Mouse (Mus musculus): Measurements from ENCODE around the gene Trmt44. TPM values are rescaled to one million over a fixed set of nuclear protein-coding genes. Genes with fewer than 3 reads are reported as not detected.

Gene Trmt44
- total and polyA plus RNA-seq, 3 experiments: 6.5 to 7.9 (median 7.5) TPM

GRCm38 (mm10) chr5:35611170-35611569 is 36.3 kb upstream of the Trmt44 start:
- TF ChIP-seq USF1 (IDR thresholded peaks at IDR 0.05; ENCODE audit: low read depth, low read length) (no peak), KAT2A (IDR thresholded peaks at IDR 0.05; ENCODE audit: insufficient replicate concordance, low read length) (no peak), MYC (IDR thresholded peaks at IDR 0.05; ENCODE audit: low read depth, low read length) (no peak), MAZ (IDR thresholded peaks at IDR 0.05; ENCODE audit: low read depth, low read length) (no peak), CHD1 (IDR thresholded peaks at IDR 0.05; ENCODE audit: low read depth, low read length) (no peak), ZMIZ1 (IDR thresholded peaks at IDR 0.05; ENCODE audit: low read depth, low read length) (no peak), TCF12 (IDR thresholded peaks at IDR 0.05; ENCODE audit: low read depth, low read length) (no peak), CTCF (conservative IDR thresholded peaks at IDR 0.05 in 1 of 2, IDR thresholded peaks at IDR 0.05 in 1 of 2; ENCODE audit: low read depth in 2 of 2, low read length in 2 of 2) (no peak), MAFK (IDR thresholded peaks at IDR 0.05; ENCODE audit: insufficient replicate concordance, low read length) (no peak), BHLHE40 (IDR thresholded peaks at IDR 0.05; ENCODE audit: low read depth, low read length) (no peak), PAX5 (IDR thresholded peaks at IDR 0.05; ENCODE audit: low read length) (no peak), GABPA (IDR thresholded peaks at IDR 0.05; ENCODE audit: insufficient replicate concordance, low read depth, low read length) (no peak), MEF2A (IDR thresholded peaks at IDR 0.05; ENCODE audit: borderline replicate concordance, low read depth, low read length) (no peak), USF2 (conservative IDR thresholded peaks at IDR 0.05; ENCODE audit: low read depth, low read length) (no peak), POLR2AphosphoS2 (IDR thresholded peaks at IDR 0.05; ENCODE audit: low read depth, low read length) (no peak), JUND (conservative IDR thresholded peaks at IDR 0.05; ENCODE audit: low read depth, low read length) (no peak), NELFE (IDR thresholded peaks at IDR 0.05; ENCODE audit: low read depth, low read length) (no peak), JUN (IDR thresholded peaks at IDR 0.05; ENCODE audit: insufficient read depth, low read depth, low read length) (no peak), RCOR1 (conservative IDR thresholded peaks at IDR 0.05; ENCODE audit: low read depth, low read length) (no peak), ZNF384 (IDR thresholded peaks at IDR 0.05; ENCODE audit: low read depth, low read length) (no peak)
- Histone ChIP-seq H3K9me3 (replicated peaks; ENCODE audit: low read length) (no peaks in the 10 kb centered on the region), H3K9ac (ENCODE audit: insufficient read depth, low read depth) (no peak overlapping the region), H3K27me3 (replicated peaks) (no peaks in the 10 kb centered on the region), H3K36me3 (replicated peaks in 1 of 2; ENCODE audit: control insufficient read depth in 1 of 2, insufficient read depth in 1 of 2, low read length in 1 of 2) (peaks cover 40 to 88% of the 10 kb centered on the region in 2 experiments), H3K4me2 (ENCODE audit: insufficient read depth, low read depth, poor library complexity, severe bottlenecking) (no peak overlapping the region), H3K79me2 (replicated peaks; ENCODE audit: control insufficient read depth, extremely low read depth, insufficient read depth, poor library complexity, severe bottlenecking) (no peaks in the 10 kb centered on the region), H3K27ac (ENCODE audit: insufficient read depth, low read depth) (no peak overlapping the region), H3K4me1 (ENCODE audit: control insufficient read depth in 1 of 2, insufficient read depth in 2 of 2) (peaks cover 0 to 19% of the 10 kb centered on the region in 2 experiments; a peak in 2 of 4 replicates), H3K4me3 (replicated peaks in 1 of 3; ENCODE audit: low read depth in 2 of 3, low read length in 2 of 3, poor library complexity in 1 of 3) (no peak overlapping the region)
- no peak for DNase-seq (ENCODE audit: extremely low read depth)
- dilution Hi-C loops (cut with MboI; ENCODE audit: extremely low pct_ligation_motif_present, extremely low pct_unique_long_range_greater_than_20kb, low sequenced_read_pairs) (no loop called here), in situ Hi-C loops (cut with MboI; ENCODE audit: low pct_ligation_motif_present, low pct_unique_long_range_greater_than_20kb, low sequenced_read_pairs) (no loop called here)

GRCm38 (mm10) chr5:35610381-35610780 is 35.5 kb upstream of the Trmt44 start:
- in situ Hi-C loops (cut with MboI; ENCODE audit: low pct_ligation_motif_present, low pct_unique_long_range_greater_than_20kb, low sequenced_read_pairs): no loop called here
- Histone ChIP-seq H3K9me3 (replicated peaks; ENCODE audit: low read length) (no peaks in the 10 kb centered on the region), H3K79me2 (replicated peaks; ENCODE audit: control insufficient read depth, extremely low read depth, insufficient read depth, poor library complexity, severe bottlenecking) (no peaks in the 10 kb centered on the region), H3K4me2 (ENCODE audit: insufficient read depth, low read depth, poor library complexity, severe bottlenecking) (no peak overlapping the region), H3K4me3 (replicated peaks in 1 of 3; ENCODE audit: low read depth in 2 of 3, low read length in 2 of 3, poor library complexity in 1 of 3) (no peak overlapping the region), H3K27ac (ENCODE audit: insufficient read depth, low read depth) (no peak overlapping the region), H3K27me3 (replicated peaks) (no peaks in the 10 kb centered on the region), H3K36me3 (replicated peaks in 1 of 2; ENCODE audit: control insufficient read depth in 1 of 2, insufficient read depth in 1 of 2, low read length in 1 of 2) (peaks cover 40 to 90% of the 10 kb centered on the region in 2 experiments), H3K4me1 (ENCODE audit: control insufficient read depth in 1 of 2, insufficient read depth in 2 of 2) (peaks cover 0 to 19% of the 10 kb centered on the region in 2 experiments; a peak in 2 of 4 replicates), H3K9ac (ENCODE audit: insufficient read depth, low read depth) (no peak overlapping the region)
- no peak for DNase-seq (ENCODE audit: extremely low read depth)
- no peak for TF ChIP-seq MXI1 (IDR thresholded peaks at IDR 0.05; ENCODE audit: low read depth, low read length)
- TF ChIP-seq MAZ (IDR thresholded peaks at IDR 0.05; ENCODE audit: low read depth, low read length): no peak
- no peak for TF ChIP-seq CHD2 (IDR thresholded peaks at IDR 0.05; ENCODE audit: low read length)
- TF ChIP-seq KAT2A (IDR thresholded peaks at IDR 0.05; ENCODE audit: insufficient replicate concordance, low read length): no peak
- no peak for TF ChIP-seq E2F4 (IDR thresholded peaks at IDR 0.05; ENCODE audit: insufficient replicate concordance, low read depth, low read length)
- no peak for TF ChIP-seq NRF1 (IDR thresholded peaks at IDR 0.05; ENCODE audit: low read depth, low read length)
- TF ChIP-seq JUN (IDR thresholded peaks at IDR 0.05; ENCODE audit: insufficient read depth, low read depth, low read length): no peak
- no peak for TF ChIP-seq ETS1 (conservative IDR thresholded peaks at IDR 0.05; ENCODE audit: low read depth, low read length)
- TF ChIP-seq SIN3A (IDR thresholded peaks at IDR 0.05; ENCODE audit: low read length): no peak
- no peak for TF ChIP-seq GABPA (IDR thresholded peaks at IDR 0.05; ENCODE audit: insufficient replicate concordance, low read depth, low read length)
- TF ChIP-seq HCFC1 (IDR thresholded peaks at IDR 0.05; ENCODE audit: low read depth, low read length): no peak
- no peak for TF ChIP-seq PAX5 (IDR thresholded peaks at IDR 0.05; ENCODE audit: low read length)
- no peak for TF ChIP-seq ELF1 (IDR thresholded peaks at IDR 0.05; ENCODE audit: low read depth, low read length)
- TF ChIP-seq MAFK (IDR thresholded peaks at IDR 0.05; ENCODE audit: insufficient replicate concordance, low read length): no peak
- TF ChIP-seq POLR2AphosphoS2 (IDR thresholded peaks at IDR 0.05; ENCODE audit: low read depth, low read length): no peak
- dilution Hi-C loops (cut with MboI; ENCODE audit: extremely low pct_ligation_motif_present, extremely low pct_unique_long_range_greater_than_20kb, low sequenced_read_pairs): no loop called here
